Mouse (Mus musculus) urinary bladder, postnatal 14 days (tissue): ENCODE results near the gene Utp3.
A peak's percentile ranks its signal among the peaks of the same experiment; 100 is the strongest.

Experiments used
- DNase-seq: peaks from one replicate; pipeline ENCODE4 v3.0.0; 2021; ENCODE audit warnings: low spot score

Utp3 gene

GRCm38 (mm10) chr5:88569541-88569940, 15.3 kb downstream of the Utp3 start:
- DNase-seq = no peak

- DNase-seq = no peak
These were observed 20.6 kb downstream of the Utp3 start for GRCm38 (mm10) chr5:88574829-88575228.

- DNase-seq = peak; percentile 54
These were observed 21.5 kb downstream of the Utp3 start for GRCm38 (mm10) chr5:88575506-88576338.

GRCm38 (mm10) chr5:88580681-88581080, 26.4 kb downstream of the Utp3 start:
- no peak for DNase-seq

GRCm38 (mm10) chr5:88581343-88581742, 27.1 kb downstream of the Utp3 start:
- no peak for DNase-seq

- no peak for DNase-seq
These were observed 29.2 kb downstream of the Utp3 start for GRCm38 (mm10) chr5:88583271-88584031.

GRCm38 (mm10) chr5:88584061-88584460, 29.8 kb downstream of the Utp3 start:
- no peak for DNase-seq

- no peak for DNase-seq
These were observed 32.3 kb downstream of the Utp3 start for GRCm38 (mm10) chr5:88586407-88587174.

- DNase-seq = no peak
These were observed 33.1 kb downstream of the Utp3 start for GRCm38 (mm10) chr5:88587211-88587934.

GRCm38 (mm10) chr5:88588481-88588880, 34.2 kb downstream of the Utp3 start:
- no peak for DNase-seq

GRCm38 (mm10) chr5:88593421-88594172, 39.3 kb downstream of the Utp3 start:
- DNase-seq = no peak

GRCm38 (mm10) chr5:88594173-88594569, 39.9 kb downstream of the Utp3 start:
- no peak for DNase-seq

GRCm38 (mm10) chr5:88595537-88596455, 41.5 kb downstream of the Utp3 start:
- DNase-seq = no peak

GRCm38 (mm10) chr5:88598961-88599360, 44.7 kb downstream of the Utp3 start:
- no peak for DNase-seq

- no peak for DNase-seq
These were observed 47.8 kb downstream of the Utp3 start for GRCm38 (mm10) chr5:88602030-88602429.

- no peak for DNase-seq
These were observed 48.5 kb downstream of the Utp3 start for GRCm38 (mm10) chr5:88602713-88603112.

GRCm38 (mm10) chr5:88604046-88604445, 49.8 kb downstream of the Utp3 start:
- no peak for DNase-seq

GRCm38 (mm10) chr5:88604641-88605358, 50.5 kb downstream of the Utp3 start:
- DNase-seq = no peak
